Mouse (Mus musculus) liver, embryonic 14.5 days (tissue): ENCODE measurements around the gene Btbd10. TPM values are rescaled to one million over a fixed set of nuclear protein-coding genes. Genes with fewer than 3 reads are reported as not detected.

Experiments used
- ATAC-seq: fragments of 200-750 bp; cut with Nextera tagmentation; 2 replicates; pipeline ENCODE4 v1.8.0; 2017; ENCODE audit warnings: moderate number of reproducible peaks, mild to moderate bottlenecking, moderate library complexity; ENCODE audit not compliant: insufficient read depth
- DNase-seq, 3 experiments: peaks; one replicate each; pipeline ENCODE4 v3.0.0-alpha.2; 2012 to 2013; ENCODE audit warnings: low read depth in 3 of 3, low spot score in 3 of 3
- H3K27ac ChIP-seq: fragments of 300-500 bp; sonication (generic); 2 replicates; pipeline ENCODE4 v1.5.1; 2014; ENCODE audit warnings: moderate library complexity, mild to moderate bottlenecking, control low read depth, inconsistent platforms
- H3K27me3 ChIP-seq: fragments of 300-500 bp; sonication (generic); 2 replicates; pipeline ENCODE4 v1.6.1; 2014; ENCODE audit warnings: mild to moderate bottlenecking, low read length, moderate library complexity; ENCODE audit not compliant: control insufficient read depth, insufficient read depth
- H3K36me3 ChIP-seq: fragments of 300-500 bp; sonication (generic); replicated peaks from 2 replicates; pipeline ENCODE4 v1.6.1; 2014; ENCODE audit warnings: low read depth; ENCODE audit not compliant: control insufficient read depth, insufficient read depth
- H3K4me1 ChIP-seq, 2 experiments: fragments of 200-500 bp in 1 of 2; fragments of 300-500 bp in 1 of 2; sonication (generic) in 1 of 2; replicated peaks; 2 replicates each; pipeline ENCODE4 v1.6.1; 2012 to 2014; ENCODE audit warnings: antibody characterized with exemption in 1 of 2, inconsistent platforms in 1 of 2, low read length in 1 of 2; ENCODE audit not compliant: control insufficient read depth in 2 of 2, insufficient read depth in 2 of 2
- H3K4me2 ChIP-seq: fragments of 300-500 bp; sonication (generic); 2 replicates; pipeline ENCODE4 v1.6.1; 2014; ENCODE audit warnings: low read depth, mild to moderate bottlenecking, control low read depth, moderate library complexity
- H3K4me3 ChIP-seq, 2 experiments: fragments of 200-500 bp in 1 of 2; fragments of 300-500 bp in 1 of 2; sonication (generic) in 1 of 2; 2 replicates each; pipeline ENCODE4 v1.5.1; 2012 to 2014; ENCODE audit warnings: low read depth in 2 of 2, low read length in 2 of 2, mild to moderate bottlenecking in 2 of 2, control low read depth in 1 of 2, inconsistent platforms in 1 of 2, moderate library complexity in 1 of 2; ENCODE audit not compliant: insufficient read depth in 1 of 2
- H3K9ac ChIP-seq: fragments of 300-500 bp; sonication (generic); replicated peaks from 2 replicates; pipeline ENCODE4 v1.6.1; 2014; ENCODE audit warnings: mild to moderate bottlenecking, control low read depth, moderate library complexity
- H3K9me3 ChIP-seq: fragments of 300-500 bp; sonication (generic); 2 replicates; pipeline ENCODE4 v1.6.1; 2016; ENCODE audit warnings: low read length, mixed read lengths; ENCODE audit not compliant: control insufficient read depth
- CTCF ChIP-seq: IDR thresholded peaks from 2 replicates; pipeline ENCODE4 v1.5.1; 2016; ENCODE audit warnings: antibody characterized with exemption, low read depth, control low read depth
- EP300 ChIP-seq: IDR thresholded peaks from 2 replicates; pipeline ENCODE4 v1.6.1; 2016; ENCODE audit warnings: antibody characterized with exemption, low read depth
- WGBS: fragments of 180-500 bp; shearing (Covaris S2); extraction: QIAGEN DNeasy Blood & Tissue Kit; methylation state at CpG from one replicate; pipeline ENCODE4 v1.1.7; 2014; ENCODE audit not compliant: insufficient replicate concordance; 5-methylcytosine and 5-hydroxymethylcytosine counted together
- polyA plus RNA-seq, 2 experiments: library from polyadenylated mRNA; depleted of rRNA in 1 of 2; stranded (reverse) in 1 of 2; unstranded in 1 of 2; fragments of >200 nt; fragmentation: Nextera tagmentation in 1 of 2; extraction: Ambion mirVana in 1 of 2; gene quantifications; 2 replicates each; pipeline versions ENCODE4 v1.2.1 to v1.2.3; 2012 to 2014

Btbd10 gene
- polyA plus RNA-seq, 2 experiments, result 5.1 to 8.1 TPM

DNA sequence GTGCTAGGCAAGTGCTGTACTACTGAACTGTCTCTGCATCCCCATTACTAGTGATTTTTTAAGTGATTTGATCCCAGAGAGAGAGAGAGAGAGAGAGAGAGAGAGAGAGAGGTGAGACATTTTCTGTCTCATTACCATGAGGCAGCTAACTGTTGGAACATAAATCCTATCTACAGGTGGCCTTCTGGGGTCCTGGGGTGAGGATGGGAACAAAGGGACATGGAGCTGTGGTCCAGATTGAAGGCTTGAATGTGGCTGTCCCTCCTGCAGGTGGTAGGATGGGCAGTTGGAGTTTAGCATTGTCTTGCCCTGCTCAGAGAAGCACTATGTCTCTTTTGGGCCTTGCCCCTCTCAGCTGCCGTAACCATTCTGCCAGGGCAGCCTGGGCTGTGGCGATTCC is 98.2 kb downstream of the Btbd10 start:
- DNase-seq, result no peak
- H3K9me3 ChIP-seq, result no peaks in the 10 kb centered on the region
- H3K9ac ChIP-seq, result no peak overlapping the region
- no peak overlapping the region for H3K4me3 ChIP-seq
- H3K4me2 ChIP-seq, result no peak overlapping the region
- no peaks in the 10 kb centered on the region for H3K27me3 ChIP-seq
- TF ChIP-seq EP300, result no peak
- no peak for TF ChIP-seq CTCF
- WGBS, result 73% methylated on average over 2 of the region's 2 CpGs
- no peaks in the 10 kb centered on the region for H3K4me1 ChIP-seq
- H3K27ac ChIP-seq, result no peak overlapping the region
- no peaks in the 10 kb centered on the region for H3K36me3 ChIP-seq
- no peak for ATAC-seq

DNA sequence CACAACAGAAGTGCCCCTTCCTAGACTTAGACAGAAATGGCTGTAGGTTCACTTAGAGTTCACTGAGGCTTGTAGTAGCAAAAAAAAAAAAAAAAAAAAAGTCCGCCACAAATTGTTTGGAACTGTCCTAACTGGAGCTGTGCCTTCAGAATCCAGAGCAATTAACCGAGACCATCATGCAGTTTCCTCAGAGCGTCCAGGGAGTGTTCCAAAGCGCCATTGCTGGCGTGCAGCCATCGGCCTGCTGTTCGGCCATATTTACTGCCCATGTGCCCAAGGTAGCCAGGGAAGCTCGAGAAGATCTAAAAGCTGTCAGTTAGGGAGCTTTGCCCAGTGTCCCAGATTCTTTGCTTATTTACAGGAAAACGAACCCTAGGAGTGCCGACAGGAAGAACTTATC is 98.6 kb downstream of the Btbd10 start:
- H3K4me2 ChIP-seq, result no peak overlapping the region
- 61% methylated on average over 10 of the region's 10 CpGs for WGBS
- H3K9ac ChIP-seq, result no peak overlapping the region
- TF ChIP-seq CTCF, result no peak
- TF ChIP-seq EP300, result no peak
- H3K27me3 ChIP-seq, result no peaks in the 10 kb centered on the region
- H3K9me3 ChIP-seq, result no peaks in the 10 kb centered on the region
- no peaks in the 10 kb centered on the region for H3K4me1 ChIP-seq
- no peak overlapping the region for H3K4me3 ChIP-seq
- H3K27ac ChIP-seq, result no peak overlapping the region
- ATAC-seq (no peak), DNase-seq (no peak)
- no peaks in the 10 kb centered on the region for H3K36me3 ChIP-seq

GRCm38 (mm10) chr7:113269921-113270320 is 99.3 kb downstream of the Btbd10 start:
- no peak overlapping the region for H3K4me3 ChIP-seq
- TF ChIP-seq CTCF, result no peak
- TF ChIP-seq EP300, result no peak
- no peaks in the 10 kb centered on the region for H3K36me3 ChIP-seq
- H3K4me1 ChIP-seq, result no peaks in the 10 kb centered on the region
- no peak for DNase-seq
- 55% methylated on average over 3 of the region's 3 CpGs for WGBS
- no peak overlapping the region for H3K4me2 ChIP-seq
- H3K27ac ChIP-seq, result no peak overlapping the region
- no peak for ATAC-seq
- no peak overlapping the region for H3K9ac ChIP-seq
- H3K27me3 ChIP-seq, result no peaks in the 10 kb centered on the region
- no peaks in the 10 kb centered on the region for H3K9me3 ChIP-seq

- H3K36me3 ChIP-seq, result no peaks in the 10 kb centered on the region
- H3K9ac ChIP-seq, result no peak overlapping the region
- DNase-seq (no peak), ATAC-seq (no peak)
- TF ChIP-seq EP300, result no peak
- no peak for TF ChIP-seq CTCF
- H3K4me1 ChIP-seq, result no peaks in the 10 kb centered on the region
- no peak overlapping the region for H3K4me2 ChIP-seq
- no peaks in the 10 kb centered on the region for H3K9me3 ChIP-seq
- no peaks in the 10 kb centered on the region for H3K27me3 ChIP-seq
- no peak overlapping the region for H3K4me3 ChIP-seq
- H3K27ac ChIP-seq, result no peak overlapping the region
These were observed 100.1 kb downstream of the Btbd10 start for GRCm38 (mm10) chr7:113269081-113269480.

GRCm38 (mm10) chr7:113268287-113268686 is 100.9 kb downstream of the Btbd10 start:
- Histone ChIP-seq H3K9me3 (no peaks in the 10 kb centered on the region), H3K4me2 (no peak overlapping the region), H3K9ac (no peak overlapping the region), H3K36me3 (no peaks in the 10 kb centered on the region), H3K4me3 (no peak overlapping the region), H3K27ac (no peak overlapping the region), H3K27me3 (no peaks in the 10 kb centered on the region), H3K4me1 (peaks cover 0 to 2% of the 10 kb centered on the region in 2 experiments; a peak in 1 of 4 replicates)
- TF ChIP-seq EP300, result no peak
- peak; percentile 82 for TF ChIP-seq CTCF
- WGBS, result 61% methylated on average over 9 of the region's 9 CpGs
- ATAC-seq (no peak), DNase-seq (peak in 2 of 3 experiments; percentile 22 to 33)

Other genes starting within 250 kb of the Btbd10 start
- gene Arntl, start 161.9 kb downstream of the Btbd10 start, polyA plus RNA-seq (2012; rRNA removed), result 2.8 and 4.1 TPM in 2 replicates
- gene Arntl, start 161.9 kb downstream of the Btbd10 start, polyA plus RNA-seq (2014; fragmentation: Nextera tagmentation; extraction: Ambion mirVana), result 4.6 and 5.1 TPM in 2 replicates
- gene Pth, start 19.2 kb upstream of the Btbd10 start, polyA plus RNA-seq (2012; rRNA removed), result not detected in 2 replicates
- not detected in 2 replicates for gene Pth, start 19.2 kb upstream of the Btbd10 start, polyA plus RNA-seq (2014; fragmentation: Nextera tagmentation; extraction: Ambion mirVana)
- gene Far1, start 144.4 kb upstream of the Btbd10 start, polyA plus RNA-seq (2012; rRNA removed), result 8.6 and 12.0 TPM in 2 replicates
- 21.8 and 24.9 TPM in 2 replicates for gene Far1, start 144.4 kb upstream of the Btbd10 start, polyA plus RNA-seq (2014; fragmentation: Nextera tagmentation; extraction: Ambion mirVana)